Mouse (Mus musculus) brain, embryonic 14.5 days (tissue): Measurements from ENCODE around the gene Prkaca.
A peak's percentile ranks its signal among the peaks of the same experiment; 100 is the strongest.

Experiments used
- CTCF ChIP-seq: fragments of 200-500 bp; IDR thresholded peaks from 2 replicates; pipeline ENCODE4 v1.5.1; 2012; ENCODE audit warnings: inconsistent platforms, mild to moderate bottlenecking, moderate library complexity, borderline replicate concordance; ENCODE audit not compliant: insufficient read depth, insufficient read length; ENCODE audit errors: extremely low read depth
- POLR2A ChIP-seq: fragments of 200-500 bp; IDR thresholded peaks from 2 replicates; pipeline ENCODE4 v1.6.1; 2012; ENCODE audit warnings: mild to moderate bottlenecking, inconsistent platforms, borderline replicate concordance; ENCODE audit not compliant: poor library complexity, insufficient read depth, insufficient read length, severe bottlenecking; ENCODE audit errors: extremely low read depth

DNA sequence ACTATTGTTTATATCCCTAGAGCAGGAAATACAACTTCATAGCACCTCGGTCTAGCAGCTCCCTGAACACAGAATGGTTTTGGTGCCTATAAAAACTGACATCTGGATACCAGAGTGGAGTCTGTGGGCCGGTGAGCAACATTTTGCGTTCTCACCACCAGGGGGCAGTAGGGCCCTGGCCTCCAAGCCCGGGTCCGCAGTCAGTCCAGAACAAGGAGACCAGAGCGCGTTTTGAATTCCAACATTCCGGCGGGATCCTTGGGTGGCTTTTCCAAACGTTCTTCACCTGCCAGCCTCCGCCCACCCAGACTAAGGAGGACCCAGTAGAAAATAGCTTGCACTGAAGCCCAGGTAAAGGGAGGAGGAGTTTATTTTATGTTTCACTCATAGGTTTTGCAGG, 37.1 kb downstream of the Prkaca start:
- no peak for TF ChIP-seq POLR2A
- TF ChIP-seq CTCF: peak; percentile 97
